Mouse (Mus musculus) adrenal gland, adult 2 months (tissue): Measurements from ENCODE around the gene Npcd. TPM values are rescaled to one million over a fixed set of nuclear protein-coding genes. Genes with fewer than 3 reads are reported as not detected.
A peak's percentile ranks its signal among the peaks of the same experiment; 100 is the strongest.

Source experiments
- DNase-seq: peaks from one replicate; pipeline ENCODE4 v3.0.0; 2021
- polyA plus RNA-seq: library from polyadenylated mRNA; depleted of rRNA; stranded (reverse); fragments of >200 nt; gene quantifications from 2 replicates; pipeline ENCODE4 v1.2.3, GENCODE M21; 2012
- total RNA-seq, 2 experiments: library from RNA; stranded (reverse); gene quantifications; 2 replicates each; pipeline ENCODE4 v1.2.3; 2021

The Npcd gene
- total and polyA plus RNA-seq, 3 experiments = 1.2 to 14.6 (median 2.0) TPM

- DNase-seq = no peak
Observed at GRCm38 (mm10) chr15:79803533-79804351, 30.3 kb downstream of the Npcd start.

- no peak for DNase-seq
Observed at GRCm38 (mm10) chr15:79802304-79802703, 31.7 kb downstream of the Npcd start.

GRCm38 (mm10) chr15:79801646-79802045 is 32.4 kb downstream of the Npcd start:
- no peak for DNase-seq

- DNase-seq = no peak
Observed at GRCm38 (mm10) chr15:79800701-79801100, 33.3 kb downstream of the Npcd start.

- no peak for DNase-seq
Observed at GRCm38 (mm10) chr15:79798591-79798990, 35.4 kb downstream of the Npcd start.

- no peak for DNase-seq
Observed at GRCm38 (mm10) chr15:79797680-79798079, 36.4 kb downstream of the Npcd start.

- DNase-seq = no peak
Observed at GRCm38 (mm10) chr15:79797096-79797495, 36.9 kb downstream of the Npcd start.

- no peak for DNase-seq
Observed at GRCm38 (mm10) chr15:79796256-79796655, 37.8 kb downstream of the Npcd start.

GRCm38 (mm10) chr15:79794173-79794572 is 39.9 kb downstream of the Npcd start:
- DNase-seq = no peak

- DNase-seq = no peak
Observed at GRCm38 (mm10) chr15:79793076-79793475, 41.0 kb downstream of the Npcd start.

- no peak for DNase-seq
Observed at GRCm38 (mm10) chr15:79792455-79792854, 41.6 kb downstream of the Npcd start.

GRCm38 (mm10) chr15:79791502-79791901 is 42.5 kb downstream of the Npcd start:
- peak; percentile 61 for DNase-seq

GRCm38 (mm10) chr15:79790905-79791304 is 43.1 kb downstream of the Npcd start:
- no peak for DNase-seq

- no peak for DNase-seq
Observed at GRCm38 (mm10) chr15:79790111-79790510, 43.9 kb downstream of the Npcd start.

GRCm38 (mm10) chr15:79787815-79788214 is 46.2 kb downstream of the Npcd start:
- no peak for DNase-seq

GRCm38 (mm10) chr15:79785056-79785455 is 49.0 kb downstream of the Npcd start:
- peak; percentile 51 for DNase-seq

GRCm38 (mm10) chr15:79777749-79778148 is 56.3 kb downstream of the Npcd start, which contains the start of gene Dnal4:
Gene Dnal4 (minus strand): TSS chr15:79777849.
- no peak for DNase-seq

- DNase-seq = no peak
Observed at GRCm38 (mm10) chr15:79775662-79776061, 58.4 kb downstream of the Npcd start.

GRCm38 (mm10) chr15:79774117-79775027 is 59.7 kb downstream of the Npcd start:
- DNase-seq = peak; percentile 98

- no peak for DNase-seq
Observed at GRCm38 (mm10) chr15:79770629-79771240, 63.3 kb downstream of the Npcd start.

GRCm38 (mm10) chr15:79768302-79768701 is 65.7 kb downstream of the Npcd start:
- DNase-seq = no peak

GRCm38 (mm10) chr15:79767327-79767961 is 66.6 kb downstream of the Npcd start:
- DNase-seq = no peak
